Mouse (Mus musculus) layer of hippocampus, adult 2 months (tissue): ENCODE results near the gene Lyrm2. TPM values are rescaled to one million over a fixed set of nuclear protein-coding genes. Genes with fewer than 3 reads are reported as not detected.

ENCODE experiments used
- DNase-seq, 2 experiments: peaks; one replicate each; pipeline ENCODE4 v3.0.0; 2022; ENCODE audit warnings: low spot score in 2 of 2
- H3K27ac ChIP-seq: fragments of 200-600 bp; 2 replicates; pipeline ENCODE4 v1.8.1; 2022
- H3K4me3 ChIP-seq: fragments of 200-600 bp; 2 replicates; pipeline ENCODE4 v1.8.1; 2022; ENCODE audit warnings: mild to moderate bottlenecking
- CTCF ChIP-seq: fragments of 200-600 bp; conservative IDR thresholded peaks from 2 replicates; pipeline ENCODE4 v1.8.1; 2022; ENCODE audit warnings: antibody characterized with exemption, mild to moderate bottlenecking, moderate library complexity
- long read RNA-seq, 2 experiments: library from polyadenylated mRNA; stranded (forward); transcript quantifications; one replicate each; pipeline ENCODE4 v2.0.0; 2021; ENCODE audit warnings: borderline mapping rate in 2 of 2
- total RNA-seq, 2 experiments: library from RNA; stranded (reverse); gene quantifications; 2 replicates each; pipeline ENCODE4 v1.2.3; 2021

The Lyrm2 gene
- total RNA-seq: 10 to 100 TPM; 37.4 to 39.8 TPM
- long read RNA-seq, experiment 1, transcript Lyrm2-201 (3 exons, 465 nt): major isoform, 10 of 15 reads
- long read RNA-seq, experiment 1, partial matches to known transcripts: 1 of 15 reads
- long read RNA-seq, experiment 1, other reads (novel, unspliced or antisense): 2 of 15 reads
- long read RNA-seq, experiment 2, transcript Lyrm2-201 (3 exons, 465 nt): major isoform, 13 of 15 reads
- long read RNA-seq, experiment 2, partial matches to known transcripts: 0 of 15 reads
- long read RNA-seq, experiment 2, other reads (novel, unspliced or antisense): 1 of 15 reads

DNA sequence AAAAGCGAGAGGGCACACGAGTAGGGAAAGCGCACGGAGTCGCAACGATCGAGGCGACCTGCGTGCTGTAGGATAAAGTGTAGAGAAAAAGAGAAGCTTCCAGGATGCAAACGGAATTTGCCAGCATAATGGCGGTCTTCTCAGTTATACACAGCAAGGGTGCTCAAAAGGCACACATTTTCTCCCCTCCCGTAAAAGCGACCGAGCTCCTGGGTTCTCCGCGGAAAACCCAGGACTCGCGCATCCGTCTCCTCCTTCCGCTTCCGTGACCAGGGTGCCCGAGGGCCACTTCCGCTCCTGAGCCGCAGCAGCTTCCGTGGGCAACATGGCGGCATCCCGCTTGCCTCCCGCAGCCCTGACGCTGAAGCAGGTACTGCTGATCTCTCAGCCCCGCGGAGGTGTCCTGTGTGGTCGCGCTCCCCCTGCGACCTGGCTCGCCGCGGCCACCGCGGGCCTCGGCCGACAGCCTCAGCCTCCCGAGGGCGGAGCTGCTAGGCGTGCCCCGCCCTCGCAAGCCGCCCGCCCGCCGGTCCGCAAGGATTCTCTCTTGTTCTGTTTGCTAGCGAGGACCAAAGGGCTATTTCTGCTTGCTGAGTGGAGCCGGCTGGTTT, at the start of gene Lyrm2:
Lyrm2 (plus strand) TSS at position 288 of the 611 bp plus-strand sequence.
- peak; percentile 78 for DNase-seq
- Histone ChIP-seq H3K27ac (peak within 1 kb of the TSS; percentile 98), H3K4me3 (peak within 1 kb of the TSS; percentile 81)
- TF ChIP-seq CTCF: no peak

GRCm38 (mm10) chr4:32750711-32751110, 49.3 kb upstream of the Lyrm2 start:
- TF ChIP-seq CTCF: no peak
- no peak overlapping the region for H3K27ac ChIP-seq
- peak; percentile 29 to 79 for DNase-seq
- H3K4me3 ChIP-seq: no peak overlapping the region

DNA sequence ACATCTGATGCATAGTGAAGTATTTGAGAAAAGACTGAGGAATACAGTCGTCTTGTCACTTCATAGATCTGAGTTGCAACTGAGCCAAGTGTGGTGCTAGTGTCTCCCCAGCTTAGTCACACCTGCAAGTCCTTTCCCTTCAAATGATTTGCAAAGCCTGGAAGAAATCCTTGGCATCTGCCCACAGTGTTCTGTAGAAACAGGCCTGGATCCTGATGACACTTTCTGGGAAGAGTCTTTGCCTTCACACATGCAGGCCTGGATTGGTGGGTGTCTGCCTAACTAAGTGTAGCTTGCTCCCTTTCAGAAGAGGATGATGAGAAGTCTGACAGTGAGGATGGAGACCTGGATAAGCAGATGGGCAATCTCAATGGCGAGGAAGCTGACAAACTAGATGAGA, 42.6 kb upstream of the Lyrm2 start:
- TF ChIP-seq CTCF: no peak
- DNase-seq: peak in 1 of 2 experiments; percentile 8
- H3K27ac ChIP-seq: no peak overlapping the region

GRCm38 (mm10) chr4:32767471-32767870, 32.6 kb upstream of the Lyrm2 start:
- no peak for DNase-seq
- no peak overlapping the region for H3K4me3 ChIP-seq
- TF ChIP-seq CTCF: no peak
- H3K27ac ChIP-seq: no peak overlapping the region

More for the DNA sequence above, 42.6 kb upstream of the Lyrm2 start:
- no peak overlapping the region for H3K4me3 ChIP-seq

DNA sequence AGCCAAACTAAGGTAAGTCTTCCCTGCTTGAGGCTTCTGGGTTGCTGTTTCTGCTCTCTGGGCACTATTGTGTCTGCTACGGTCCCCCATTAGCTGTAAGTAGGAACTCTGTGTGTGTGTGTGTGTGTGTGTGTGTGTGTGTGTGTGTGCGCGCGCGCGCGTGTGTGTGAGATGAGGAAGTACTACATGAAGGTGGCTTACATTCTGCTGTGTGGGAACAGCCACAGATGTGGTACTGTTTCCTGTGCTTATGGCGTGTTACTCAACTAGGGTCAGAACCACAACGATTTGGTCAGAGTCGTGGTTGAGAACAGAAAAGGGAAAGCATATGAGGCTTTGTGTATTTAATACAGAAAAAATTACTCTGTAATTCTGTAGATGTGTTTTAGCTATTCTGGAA, 32.0 kb upstream of the Lyrm2 start:
- TF ChIP-seq CTCF: no peak
- H3K27ac ChIP-seq: no peak overlapping the region
- no peak for DNase-seq
- H3K4me3 ChIP-seq: no peak overlapping the region

DNA sequence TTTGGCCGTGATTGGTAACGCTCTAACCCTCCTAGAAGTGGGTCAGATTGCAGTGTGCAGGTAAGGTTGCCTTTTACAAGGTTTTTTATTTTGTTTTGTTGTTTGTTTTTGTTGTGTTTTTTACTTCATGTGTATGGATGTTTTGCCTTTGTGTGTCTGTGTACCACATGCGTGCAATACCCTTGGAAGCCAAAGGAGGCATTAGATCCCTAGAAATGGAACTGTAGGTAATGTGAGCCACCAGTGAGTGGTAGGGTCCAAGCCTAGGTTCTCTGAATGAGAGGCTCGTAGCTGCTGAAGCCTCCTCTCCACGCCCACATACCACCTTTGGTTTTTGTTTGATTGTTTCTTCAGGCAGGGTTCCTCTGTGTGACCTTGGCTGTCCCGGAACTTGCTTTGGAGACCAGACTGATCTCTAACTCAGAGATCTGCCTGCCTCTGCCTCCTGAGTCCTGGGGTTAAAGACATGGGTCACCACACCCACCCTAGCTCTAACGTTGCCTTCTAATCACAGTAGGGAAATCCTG, 29.7 kb upstream of the Lyrm2 start:
- Histone ChIP-seq H3K27ac (no peak overlapping the region), H3K4me3 (no peak overlapping the region)
- DNase-seq: no peak
- TF ChIP-seq CTCF: peak; percentile 50

DNA sequence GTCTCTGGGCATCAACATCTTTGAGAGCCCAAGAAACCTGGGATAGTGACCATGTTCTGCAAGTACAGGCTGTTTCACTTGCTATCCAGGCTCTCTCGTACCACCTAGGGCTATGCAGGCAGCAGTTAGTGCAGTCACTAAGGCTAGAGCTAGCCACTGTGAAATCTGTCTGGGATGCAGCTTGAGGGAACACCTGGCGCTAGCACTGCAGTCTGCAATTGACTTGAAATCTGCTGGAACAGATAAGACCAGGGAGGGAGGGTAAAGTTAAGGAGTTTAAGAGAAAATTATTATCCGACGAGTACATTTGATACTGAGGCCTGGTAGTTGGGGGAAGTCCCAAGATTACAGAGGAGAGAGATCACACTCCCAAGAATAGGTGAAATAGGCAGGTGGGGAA, 20.1 kb upstream of the Lyrm2 start:
- TF ChIP-seq CTCF: no peak
- DNase-seq: no peak
- Histone ChIP-seq H3K27ac (no peak overlapping the region), H3K4me3 (no peak overlapping the region)

- Histone ChIP-seq H3K4me3 (no peak overlapping the region), H3K27ac (no peak overlapping the region)
- TF ChIP-seq CTCF: no peak
- DNase-seq: no peak
Observed at GRCm38 (mm10) chr4:32787110-32787509, 12.9 kb upstream of the Lyrm2 start.

GRCm38 (mm10) chr4:32789020-32789419, 11.0 kb upstream of the Lyrm2 start:
- no peak for DNase-seq
- TF ChIP-seq CTCF: no peak
- H3K27ac ChIP-seq: no peak overlapping the region
- H3K4me3 ChIP-seq: no peak overlapping the region

DNA sequence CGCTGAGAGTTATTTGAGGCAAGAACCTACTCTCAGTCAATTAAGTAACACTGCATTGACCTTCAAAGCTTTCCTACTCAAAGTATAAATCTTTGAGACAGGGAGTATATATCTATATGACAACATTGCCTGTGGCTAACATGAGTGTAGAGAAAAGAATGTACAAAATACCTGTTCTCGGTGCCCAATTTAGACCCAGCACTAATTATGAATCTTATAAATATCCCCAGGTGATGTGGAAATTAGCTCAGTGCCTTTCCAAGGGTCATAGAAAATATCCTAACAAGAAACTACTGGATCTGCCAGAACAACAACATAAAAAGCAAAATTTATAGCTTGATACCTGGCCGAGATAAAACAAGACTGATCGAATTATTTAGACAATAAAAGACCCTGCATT, 1.1 kb upstream of the Lyrm2 start:
- H3K4me3 ChIP-seq: no peak overlapping the region
- DNase-seq: no peak
- no peak overlapping the region for H3K27ac ChIP-seq
- no peak for TF ChIP-seq CTCF

DNA sequence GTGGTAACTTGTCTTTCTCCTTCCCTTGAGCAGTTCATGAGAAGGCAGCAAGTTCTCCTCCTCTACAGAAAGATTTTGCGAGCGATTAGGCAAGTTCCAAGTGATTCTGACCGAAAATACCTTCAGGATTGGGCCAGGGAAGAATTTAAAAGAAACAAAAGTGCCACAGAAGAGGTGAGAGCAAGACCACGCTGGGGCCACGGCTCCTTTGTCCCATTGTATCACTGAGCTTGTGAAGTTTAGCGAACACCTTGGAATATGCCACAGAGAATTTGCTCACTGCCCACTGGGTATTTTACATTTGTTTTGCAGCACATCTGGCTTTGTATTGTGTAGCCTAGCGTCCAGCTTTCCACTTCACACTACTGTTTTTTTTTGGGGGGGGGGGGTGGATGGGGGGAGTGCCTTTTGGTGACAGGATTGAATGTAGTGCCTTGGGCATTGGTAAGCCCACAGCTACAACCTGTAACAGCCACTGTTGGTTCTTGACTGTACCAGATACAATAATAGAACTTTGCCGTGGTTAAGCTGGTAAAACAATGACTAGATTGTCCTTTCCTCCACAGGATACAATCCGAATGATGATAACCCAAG, 621 bp downstream of the Lyrm2 start:
- peak overlapping the region; percentile 81 for H3K4me3 ChIP-seq
- H3K27ac ChIP-seq: peak overlapping the region; percentile 98
- DNase-seq: no peak
- no peak for TF ChIP-seq CTCF

- no peak overlapping the region for H3K4me3 ChIP-seq
- TF ChIP-seq CTCF: no peak
- no peak for DNase-seq
- no peak overlapping the region for H3K27ac ChIP-seq
Observed at GRCm38 (mm10) chr4:32817478-32817877, 17.4 kb downstream of the Lyrm2 start.

DNA sequence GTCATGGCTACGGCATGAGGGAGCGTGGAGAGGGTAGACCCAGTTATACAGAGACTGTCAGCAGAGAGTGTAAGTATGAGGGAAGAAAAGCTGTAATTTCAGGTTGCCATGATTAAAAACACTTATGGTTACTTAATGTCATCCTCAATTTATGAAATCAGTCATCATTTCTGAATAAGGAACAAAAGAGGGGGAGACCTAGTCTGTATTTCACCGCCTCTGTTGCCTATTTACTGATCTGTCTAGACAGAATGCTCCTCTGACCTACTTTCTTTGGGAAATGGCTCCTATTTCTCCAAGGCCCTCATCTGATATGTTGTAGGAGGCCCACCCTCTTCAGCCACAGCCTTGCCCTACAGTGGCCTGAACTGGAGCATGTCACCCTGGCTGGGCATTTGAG, 20.6 kb downstream of the Lyrm2 start:
- Histone ChIP-seq H3K27ac (no peak overlapping the region), H3K4me3 (no peak overlapping the region)
- DNase-seq: no peak
- no peak for TF ChIP-seq CTCF
